Mouse (Mus musculus) bone marrow, adult 2 months (tissue): Measurements from ENCODE around the gene Adora1. TPM values are rescaled to one million over a fixed set of nuclear protein-coding genes. Genes with fewer than 3 reads are reported as not detected.

Experiments used
- H3K27ac ChIP-seq: fragments of 200-500 bp; 2 replicates; pipeline ENCODE4 v1.5.1; 2012; ENCODE audit warnings: low read depth, mild to moderate bottlenecking, control low read depth, inconsistent platforms, low read length; ENCODE audit not compliant: control insufficient read depth, poor library complexity, insufficient read depth
- H3K4me1 ChIP-seq: fragments of 200-500 bp; 2 replicates; pipeline ENCODE4 v1.6.1; 2011; ENCODE audit warnings: low read length; ENCODE audit not compliant: control insufficient read depth, insufficient read depth
- H3K4me3 ChIP-seq: fragments of 200-500 bp; replicated peaks from 2 replicates; pipeline ENCODE3; 2011; ENCODE audit warnings: mild to moderate bottlenecking, low read depth, low read length, control low read depth; ENCODE audit not compliant: control insufficient read depth
- CTCF ChIP-seq: fragments of 200-500 bp; IDR thresholded peaks from 2 replicates; pipeline ENCODE4 v1.5.1; 2011; ENCODE audit warnings: low read length, control low read depth; ENCODE audit not compliant: control insufficient read depth, insufficient read depth
- POLR2A ChIP-seq: fragments of 200-500 bp; IDR thresholded peaks from 2 replicates; pipeline ENCODE4 v1.6.1; 2011; ENCODE audit warnings: low read depth, mild to moderate bottlenecking, control low read depth, low read length, borderline replicate concordance; ENCODE audit not compliant: control insufficient read depth
- WGBS: fragments of 180-500 bp; shearing (Covaris S2); methylation state at CpG from one replicate; pipeline ENCODE4 v1.1.7; 2018; 5-methylcytosine and 5-hydroxymethylcytosine counted together
- polyA plus RNA-seq: library from polyadenylated mRNA; stranded (reverse); fragments of >200 nt; gene quantifications from 2 replicates; pipeline ENCODE4 v1.2.4, GENCODE M21; 2011; ENCODE audit warnings: low replicate concordance; ENCODE audit not compliant: missing spikeins, insufficient read depth, insufficient read length

Gene Adora1
- polyA plus RNA-seq, 1 experiment = not detected

GRCm38 (mm10) chr1:134166547-134166946, 68.7 kb downstream of the Adora1 start:
- Histone ChIP-seq H3K27ac (no peak overlapping the region), H3K4me3 (no peak overlapping the region), H3K4me1 (no peaks in the 10 kb centered on the region)
- WGBS = 81% methylated on average over 3 of the region's 3 CpGs
- TF ChIP-seq POLR2A (no peak), CTCF (no peak)

GRCm38 (mm10) chr1:134164454-134164853, 70.8 kb downstream of the Adora1 start:
- Histone ChIP-seq H3K27ac (no peak overlapping the region), H3K4me3 (no peak overlapping the region), H3K4me1 (no peaks in the 10 kb centered on the region)
- TF ChIP-seq CTCF = no peak
- TF ChIP-seq POLR2A = no peak
- 56% methylated on average over 4 of the region's 4 CpGs for WGBS

GRCm38 (mm10) chr1:134163476-134163875, 71.8 kb downstream of the Adora1 start:
- Histone ChIP-seq H3K4me3 (no peak overlapping the region), H3K27ac (no peak overlapping the region), H3K4me1 (no peaks in the 10 kb centered on the region)
- 85% methylated on average over 7 of the region's 7 CpGs for WGBS
- no peak for TF ChIP-seq CTCF
- TF ChIP-seq POLR2A = no peak

GRCm38 (mm10) chr1:134162510-134163225, 72.6 kb downstream of the Adora1 start:
- Histone ChIP-seq H3K27ac (no peak overlapping the region), H3K4me1 (no peaks in the 10 kb centered on the region), H3K4me3 (no peak overlapping the region)
- 79% methylated on average over 6 of the region's 6 CpGs for WGBS
- TF ChIP-seq CTCF (no peak), POLR2A (no peak)

GRCm38 (mm10) chr1:134161399-134161798, 73.8 kb downstream of the Adora1 start:
- no peaks in the 10 kb centered on the region for H3K4me1 ChIP-seq
- TF ChIP-seq POLR2A = no peak
- no peak for TF ChIP-seq CTCF
- no peak overlapping the region for H3K27ac ChIP-seq
- H3K4me3 ChIP-seq = no peak overlapping the region
- WGBS = 72% methylated on average over 6 of the region's 6 CpGs

- Histone ChIP-seq H3K27ac (no peak overlapping the region), H3K4me3 (no peak overlapping the region), H3K4me1 (no peaks in the 10 kb centered on the region)
- WGBS = 78% methylated on average over 3 of the region's 3 CpGs
- TF ChIP-seq POLR2A (no peak), CTCF (no peak)
These were observed 74.8 kb downstream of the Adora1 start for GRCm38 (mm10) chr1:134160404-134160803.

- no peaks in the 10 kb centered on the region for H3K4me1 ChIP-seq
These were observed 80.6 kb downstream of the Adora1 start for GRCm38 (mm10) chr1:134154655-134155054.

GRCm38 (mm10) chr1:134154121-134154520, 81.1 kb downstream of the Adora1 start:
- Histone ChIP-seq H3K4me1 (no peaks in the 10 kb centered on the region), H3K4me3 (no peak overlapping the region), H3K27ac (no peak overlapping the region)
- WGBS = 81% methylated on average over 3 of the region's 3 CpGs
- TF ChIP-seq POLR2A (no peak), CTCF (no peak)

More at GRCm38 (mm10) chr1:134154655-134155054, 80.6 kb downstream of the Adora1 start:
- TF ChIP-seq CTCF (0 out of 2 replicates have a peak, but pooled peaks have one; percentile 5), POLR2A (no peak)
- H3K4me3 ChIP-seq = no peak overlapping the region
- H3K27ac ChIP-seq = no peak overlapping the region
- 53% methylated on average over 3 of the region's 3 CpGs for WGBS
